Mouse (Mus musculus): ENCODE measurements around the gene Zfp169.
"Not testable (repeated sequence)": the region's sequence is repeated elsewhere in the genome, so short reads cannot be mapped to it uniquely, and the experiment has no call there.

Zfp169 gene

DNA sequence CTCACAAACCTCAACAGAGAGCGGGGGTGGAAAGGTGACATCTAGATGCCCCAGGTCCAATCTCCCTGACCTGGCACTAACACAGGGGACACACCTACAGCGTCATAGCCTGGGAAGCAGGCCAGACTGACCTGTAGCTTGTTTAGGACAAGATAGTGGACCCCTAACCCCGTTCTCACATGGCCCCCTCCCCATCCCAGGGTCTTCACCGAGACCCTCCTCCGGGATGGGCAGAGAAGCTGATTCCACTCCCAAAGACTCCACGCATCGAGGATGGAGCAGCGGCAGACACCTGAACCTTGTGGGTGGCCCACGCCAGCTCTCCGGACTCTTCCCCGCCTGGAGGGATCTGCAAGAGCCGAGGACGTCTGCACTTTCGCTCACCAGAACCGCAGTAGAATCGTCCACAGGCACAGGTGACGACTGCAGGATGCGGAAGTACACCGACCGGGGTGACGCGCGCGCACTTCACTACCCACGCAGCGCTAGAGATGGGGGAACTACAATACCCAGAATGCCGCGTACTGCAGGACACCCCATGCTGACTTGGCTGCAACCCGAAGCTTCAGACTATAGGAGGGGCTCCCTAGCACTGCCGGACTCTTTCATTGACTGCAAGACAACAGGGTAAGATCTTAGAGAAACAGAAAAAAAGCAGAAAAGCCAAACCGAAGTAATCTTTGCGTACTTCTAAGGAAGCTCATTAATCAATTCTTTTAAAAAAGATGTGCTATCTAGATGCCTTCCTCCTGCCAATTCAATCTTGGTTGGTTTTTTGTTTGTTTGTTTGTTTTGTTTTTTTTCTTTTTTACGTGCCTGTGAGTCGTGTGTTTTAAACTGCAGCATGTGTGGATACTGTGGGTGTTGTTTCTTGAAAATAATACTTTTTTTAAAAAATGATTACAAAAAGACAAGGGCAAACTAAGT lies at the start of gene Zfp169, which contains the start of gene A830005F24Rik:
Zfp169 (minus strand) TSS at position 449 of the 927 bp plus-strand sequence.
A830005F24Rik (plus strand) TSS at position 568 of the 927 bp plus-strand sequence.
- DNase-seq, result peak; percentile 90 to 92

DNA sequence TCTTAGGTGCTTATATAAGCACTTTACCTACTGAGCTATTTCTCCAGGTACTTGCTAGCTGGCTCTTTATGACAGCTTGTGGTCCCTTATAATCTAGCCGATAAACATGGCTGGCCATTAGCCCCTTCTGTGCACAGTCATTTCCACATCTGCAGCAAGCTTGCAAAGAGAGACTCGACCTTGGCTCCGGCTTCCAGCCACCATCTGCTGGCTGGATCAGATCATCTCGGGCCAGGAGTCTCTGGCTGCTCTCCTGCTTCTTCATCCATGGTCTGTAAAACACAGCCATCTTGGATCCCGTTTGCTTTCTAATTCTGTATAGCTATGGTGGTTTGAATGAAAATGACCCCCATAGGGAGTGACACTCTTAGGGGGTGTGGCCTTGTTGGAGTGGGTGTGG lies 49.1 kb upstream of the Zfp169 start:
- DNase-seq, result no peak

DNA sequence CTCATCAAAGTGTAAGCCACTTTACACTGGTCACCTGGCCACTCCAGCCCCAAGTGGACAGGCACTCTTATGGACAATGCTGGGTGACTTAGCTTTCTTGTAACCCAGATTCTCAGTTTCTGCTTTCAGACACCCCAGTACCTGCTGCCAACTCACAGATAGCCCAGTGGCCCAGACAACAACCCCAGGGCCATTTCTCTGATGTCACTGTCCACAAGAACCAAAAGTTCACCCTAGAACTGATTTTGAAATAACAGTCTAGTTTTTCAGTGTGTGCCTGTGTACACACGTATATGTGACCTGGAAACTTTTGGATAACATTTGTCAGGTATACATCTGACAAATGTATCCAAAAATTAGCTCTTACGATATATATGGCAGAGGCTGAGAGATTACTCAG lies 48.2 kb upstream of the Zfp169 start:
- no peak for DNase-seq

DNA sequence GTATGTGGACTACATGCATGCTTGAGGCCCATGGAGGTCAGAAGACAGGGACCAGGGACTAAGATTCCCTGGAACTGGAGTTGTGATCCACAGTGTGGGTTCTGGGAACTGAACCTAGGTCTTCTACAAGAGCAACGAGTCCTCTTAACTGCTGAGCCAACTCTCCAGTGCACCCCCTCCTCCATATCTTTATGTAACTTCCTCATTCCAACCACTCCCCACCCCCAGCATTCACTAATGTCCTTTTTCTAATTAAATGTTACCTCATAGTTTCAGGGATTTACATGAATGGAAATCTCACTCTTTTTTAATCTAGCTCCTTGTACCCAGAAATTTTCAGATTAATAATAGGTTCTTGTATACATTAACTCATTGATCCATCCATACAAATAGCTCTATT lies 42.7 kb upstream of the Zfp169 start:
- no peak for DNase-seq

- DNase-seq, result no peak
These were observed 41.3 kb upstream of the Zfp169 start for GRCm38 (mm10) chr13:48554552-48554951.

DNA sequence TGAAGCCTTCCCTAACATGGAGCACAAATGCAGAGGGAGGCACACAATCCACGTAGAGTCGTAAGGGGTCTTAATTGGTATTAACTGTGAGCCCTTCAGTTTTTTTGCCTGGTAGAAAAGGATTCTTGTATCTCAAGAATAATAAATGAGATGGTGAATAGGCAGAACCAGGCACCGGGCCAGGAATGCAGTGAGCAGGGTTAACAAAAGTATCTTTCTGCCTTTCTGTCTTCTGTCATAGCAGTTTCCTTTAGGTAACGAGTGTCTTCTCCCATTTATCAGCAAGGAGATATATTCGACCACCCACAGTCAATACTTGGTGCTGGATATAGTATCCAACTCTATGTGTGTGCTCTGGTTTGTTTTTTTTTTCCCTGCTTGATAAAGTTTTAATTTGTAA lies 40.3 kb upstream of the Zfp169 start:
- DNase-seq, result peak in 1 of 2 experiments; percentile 34

DNA sequence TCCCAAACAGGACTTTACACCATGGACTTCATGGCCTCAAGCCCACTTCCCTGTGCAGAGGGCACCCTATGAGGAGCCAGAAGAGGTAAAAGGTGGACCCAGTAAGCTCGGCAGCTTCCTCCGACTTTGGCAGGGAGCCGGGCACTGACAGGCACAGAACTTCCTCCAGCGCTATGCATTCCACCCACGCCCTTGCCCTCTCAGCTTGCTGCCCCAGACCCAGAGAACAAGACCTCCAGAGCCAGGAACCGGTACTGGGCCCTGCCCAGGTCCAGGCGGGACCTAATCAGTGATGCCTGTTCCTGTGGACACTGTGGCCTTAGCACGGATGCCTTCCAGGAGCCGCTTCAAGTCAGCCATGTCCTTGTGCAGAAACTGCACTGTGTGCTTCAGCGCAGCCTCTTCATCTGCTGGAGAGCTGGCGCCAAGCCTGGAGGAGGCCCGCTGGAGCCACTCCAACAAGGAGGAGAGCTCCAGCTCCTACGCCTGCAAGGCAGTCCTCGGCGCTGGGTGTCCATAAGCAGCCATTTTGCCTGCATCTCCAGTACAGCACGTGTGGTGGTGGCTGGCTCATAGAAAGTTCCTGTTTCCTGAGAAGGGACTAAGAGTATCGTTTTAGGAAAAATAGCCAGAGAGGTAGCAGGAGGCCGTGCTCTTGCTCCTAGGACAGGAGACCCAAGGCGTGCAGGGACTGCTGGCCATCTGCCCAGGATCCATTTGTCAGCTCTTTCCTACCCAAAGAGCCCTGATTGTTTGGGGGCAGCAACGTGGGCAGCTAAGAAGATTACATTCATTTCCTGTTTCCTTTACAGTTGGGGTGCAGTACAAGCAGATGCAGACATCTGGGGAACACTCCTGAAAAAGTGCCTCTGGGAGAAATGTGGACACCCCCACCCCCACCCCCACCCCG lies 39.2 kb upstream of the Zfp169 start:
- DNase-seq, result peak; percentile 92 to 94

GRCm38 (mm10) chr13:48548296-48548695 lies 35.0 kb upstream of the Zfp169 start:
- DNase-seq, result no peak

DNA sequence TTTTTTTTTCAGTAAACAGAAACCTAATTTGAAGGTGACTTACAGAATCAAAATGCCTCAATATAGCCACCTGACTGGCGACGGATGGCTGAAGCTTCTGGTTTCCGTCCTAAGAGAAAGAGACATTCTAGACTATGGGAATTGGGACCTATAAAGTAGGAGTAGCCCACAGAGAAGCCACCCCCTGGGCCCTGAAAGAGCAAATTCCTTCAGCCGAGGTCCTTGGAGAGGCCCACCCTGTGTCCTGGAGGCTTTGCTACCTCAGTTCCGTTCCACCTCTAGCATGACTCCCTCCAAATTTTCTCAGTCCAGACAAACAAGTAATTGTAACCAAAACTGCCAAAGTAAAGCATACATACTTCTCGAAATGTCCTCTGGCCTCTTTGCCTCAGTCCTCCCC lies 34.4 kb upstream of the Zfp169 start:
- no peak for DNase-seq

- peak; percentile 99 to 100 for DNase-seq
These were observed 33.2 kb upstream of the Zfp169 start for GRCm38 (mm10) chr13:48546330-48546917.

DNA sequence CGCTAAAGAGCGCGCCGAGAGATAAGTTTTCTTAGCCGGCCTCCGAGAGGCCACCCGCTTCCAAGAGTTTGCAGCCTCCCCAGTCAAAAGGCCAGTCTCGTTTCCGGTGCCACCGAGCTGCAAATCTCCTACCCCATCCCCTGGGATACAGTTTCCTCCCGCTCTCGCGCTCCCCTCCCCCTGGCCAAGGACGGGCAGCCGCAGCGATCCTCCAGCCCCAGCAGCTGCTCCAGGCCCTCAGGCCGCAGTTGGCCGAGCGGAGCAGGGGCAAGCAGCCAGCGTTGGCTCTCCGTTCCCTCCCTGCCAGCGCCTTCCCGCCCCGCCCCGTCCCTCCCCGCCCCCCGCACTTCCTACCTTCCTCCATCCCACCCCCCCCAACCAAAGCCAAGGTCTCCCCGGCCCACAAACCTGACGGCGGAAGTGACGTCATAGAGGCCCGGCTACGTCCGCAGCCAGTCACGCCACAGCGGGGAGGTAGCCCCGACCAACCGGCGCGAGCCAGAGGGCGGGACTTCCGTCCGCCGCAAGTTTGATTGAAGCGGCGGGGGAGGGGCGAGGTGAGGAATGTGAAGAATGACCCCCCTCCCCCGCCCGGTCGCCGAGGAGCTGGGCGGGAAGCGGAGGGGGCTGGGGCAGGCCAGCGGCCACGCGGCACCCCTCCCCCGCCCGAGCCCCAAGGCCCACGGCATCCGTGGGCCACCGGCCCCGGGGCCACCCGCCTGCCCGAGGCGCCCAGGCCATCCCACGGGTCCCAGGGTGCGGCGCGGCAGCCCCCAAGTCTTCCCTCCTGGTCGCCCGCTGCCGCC lies 32.4 kb upstream of the Zfp169 start:
- DNase-seq, result peak; percentile 99 to 100

- no peak for DNase-seq
These were observed 31.6 kb upstream of the Zfp169 start for GRCm38 (mm10) chr13:48544867-48545266.

DNA sequence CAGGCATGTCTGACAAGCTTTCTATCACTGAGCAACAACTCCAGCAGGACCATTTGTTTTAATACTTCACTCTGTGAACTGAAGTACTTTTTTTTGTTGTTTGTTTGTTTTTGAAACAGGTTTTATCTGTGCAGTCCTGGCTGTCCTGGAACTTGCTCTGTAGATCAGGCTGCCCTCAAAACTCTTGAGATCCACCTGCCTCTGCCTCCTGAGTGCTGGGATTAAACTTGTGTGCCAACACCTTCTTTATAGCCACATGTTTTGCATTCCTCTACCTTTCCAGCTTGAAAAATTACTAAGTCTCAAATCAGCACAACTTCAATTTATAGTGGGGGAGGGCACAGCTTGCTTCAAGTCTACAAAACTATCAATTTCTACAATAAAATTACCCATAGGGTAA lies 31.1 kb upstream of the Zfp169 start:
- no peak for DNase-seq

GRCm38 (mm10) chr13:48540488-48540887 lies 27.2 kb upstream of the Zfp169 start:
- DNase-seq, result no peak

DNA sequence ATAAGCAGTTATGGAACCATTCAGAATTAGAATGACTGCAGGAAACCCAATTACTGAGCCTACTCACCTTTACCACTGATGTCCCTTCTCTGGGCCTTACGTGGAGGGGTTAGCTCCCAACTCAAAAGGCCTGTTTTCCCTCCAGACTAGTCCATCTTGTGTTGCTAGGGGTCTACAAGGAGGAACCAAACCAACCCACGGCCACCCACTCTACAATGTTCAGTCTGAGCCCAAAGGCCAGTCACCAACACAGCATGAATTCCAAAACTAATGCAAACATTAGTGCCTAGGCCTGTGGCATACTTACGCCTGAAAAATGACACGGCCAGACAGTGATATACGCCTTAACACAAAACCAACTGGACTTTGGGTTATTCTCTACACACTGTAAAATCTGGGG lies 20.2 kb upstream of the Zfp169 start:
- no peak for DNase-seq

DNA sequence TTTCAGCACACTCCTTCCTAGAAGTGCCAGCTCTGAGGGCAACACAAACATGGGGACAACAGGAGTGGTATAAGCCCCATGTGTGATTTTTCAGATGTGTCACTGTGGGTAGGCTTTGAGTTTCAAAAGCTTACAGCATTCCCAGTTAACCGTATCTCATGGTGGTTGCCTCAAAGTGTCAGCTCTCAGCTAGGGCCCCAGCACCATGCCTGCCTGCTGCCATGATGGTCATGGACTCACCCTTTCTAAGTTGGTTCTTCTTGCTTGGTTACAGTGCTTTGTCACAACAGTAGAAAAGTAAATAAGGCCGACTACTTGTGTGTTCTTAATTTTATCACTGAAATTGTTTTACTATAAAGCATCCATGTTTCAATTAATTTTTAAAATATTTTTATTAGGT lies 18.2 kb upstream of the Zfp169 start:
- no peak for DNase-seq

DNA sequence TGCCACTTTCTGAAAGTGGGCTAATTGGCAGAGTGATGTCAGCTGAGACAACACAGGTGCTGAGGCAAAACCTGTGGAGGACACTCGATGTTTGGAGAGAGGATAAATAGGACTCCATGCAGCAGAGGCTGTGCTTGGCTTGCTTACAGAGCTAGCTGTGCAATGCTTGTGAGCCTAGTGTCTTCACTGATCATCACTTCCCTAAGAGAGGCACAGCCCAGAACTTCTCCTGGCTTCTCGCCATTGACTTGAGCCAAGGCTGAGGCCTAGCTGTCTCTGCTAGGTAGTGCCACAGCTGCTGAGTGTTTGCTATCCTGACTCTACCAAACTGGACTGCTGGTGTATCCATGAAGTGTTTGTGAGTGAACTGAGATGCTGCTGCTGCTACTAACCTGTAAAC lies 17.4 kb upstream of the Zfp169 start:
- peak; percentile 43 to 68 for DNase-seq

DNA sequence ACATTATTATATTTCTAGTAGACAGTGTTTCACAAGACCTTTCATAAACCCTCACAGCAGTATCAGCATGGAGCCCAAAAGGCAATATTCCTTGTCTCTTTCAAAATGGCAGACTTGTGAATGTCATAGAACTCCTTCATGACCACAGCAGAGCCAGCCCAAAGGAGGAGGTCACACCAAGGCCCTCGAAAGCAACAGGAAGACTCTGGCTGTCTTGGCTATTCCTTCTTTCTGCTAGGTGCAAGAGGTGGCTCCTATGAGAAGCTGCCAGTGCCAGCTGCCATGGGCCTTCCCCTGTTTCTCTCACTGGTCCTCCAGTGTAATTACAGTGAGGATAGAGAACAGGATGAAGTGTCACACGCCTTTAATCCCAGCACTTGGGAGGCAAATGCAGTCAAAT lies 15.8 kb upstream of the Zfp169 start:
- no peak for DNase-seq

- peak; percentile 67 to 78 for DNase-seq
These were observed 15.0 kb upstream of the Zfp169 start for GRCm38 (mm10) chr13:48528123-48528871.

DNA sequence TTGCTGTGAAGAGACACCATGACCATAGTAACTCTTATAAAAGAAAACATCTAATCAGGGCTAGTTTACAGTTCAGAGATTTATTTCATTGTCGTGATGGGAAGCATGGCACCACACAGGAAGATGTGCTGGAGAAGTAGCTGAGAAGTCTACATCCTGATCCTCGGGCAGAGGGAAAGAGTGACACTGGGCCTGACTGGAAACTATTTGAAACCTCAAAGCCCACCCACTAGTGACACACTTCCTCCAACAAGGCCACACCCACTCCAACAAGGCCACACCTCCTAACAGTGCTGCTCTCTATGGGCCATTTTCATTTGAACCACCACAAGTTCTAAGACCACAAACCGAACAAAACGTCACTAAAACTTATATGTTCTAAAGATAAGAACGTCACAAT lies 12.5 kb upstream of the Zfp169 start:
- DNase-seq, result no peak

GRCm38 (mm10) chr13:48519122-48519521 lies 5.9 kb upstream of the Zfp169 start:
- DNase-seq, result not testable (repeated sequence)
